Mouse (Mus musculus) neural tube, embryonic 14.5 days (tissue): ENCODE results near the gene Cyp2c39. TPM values are rescaled to one million over a fixed set of nuclear protein-coding genes. Genes with fewer than 3 reads are reported as not detected.
"Not testable (repeated sequence)": the region's sequence is repeated elsewhere in the genome, so short reads cannot be mapped to it uniquely, and the experiment has no call there.

Experiments used
- ATAC-seq: fragments of 200-750 bp; cut with Nextera tagmentation; 2 replicates; pipeline ENCODE4 v1.8.0; 2017; ENCODE audit warnings: low read depth, mild to moderate bottlenecking, moderate TSS enrichment, moderate library complexity
- H3K27ac ChIP-seq: fragments of 300-500 bp; sonication (generic); 2 replicates; pipeline ENCODE4 v1.5.1; 2014; ENCODE audit warnings: low read depth, mild to moderate bottlenecking, control low read depth, low read length, moderate library complexity, mixed read lengths
- H3K27me3 ChIP-seq: fragments of 300-500 bp; sonication (generic); 2 replicates; pipeline ENCODE4 v1.6.1; 2014; ENCODE audit warnings: low read length; ENCODE audit not compliant: control insufficient read depth, insufficient read depth
- H3K36me3 ChIP-seq: fragments of 300-500 bp; sonication (generic); 2 replicates; pipeline ENCODE4 v1.6.1; 2014; ENCODE audit warnings: low read length, mixed read lengths; ENCODE audit not compliant: control insufficient read depth, insufficient read depth
- H3K4me1 ChIP-seq: fragments of 300-500 bp; sonication (generic); 2 replicates; pipeline ENCODE4 v1.6.1; 2014; ENCODE audit warnings: low read length; ENCODE audit not compliant: control insufficient read depth, insufficient read depth
- H3K4me2 ChIP-seq: fragments of 300-500 bp; sonication (generic); 2 replicates; pipeline ENCODE4 v1.6.1; 2014; ENCODE audit warnings: mild to moderate bottlenecking, low read depth, low read length, control low read depth
- H3K4me3 ChIP-seq: fragments of 300-500 bp; sonication (generic); 2 replicates; pipeline ENCODE4 v1.5.1; 2014; ENCODE audit warnings: low read depth, low read length, control low read depth, mixed read lengths
- H3K9ac ChIP-seq: fragments of 300-500 bp; sonication (generic); replicated peaks from 2 replicates; pipeline ENCODE4 v1.6.1; 2014; ENCODE audit warnings: low read depth, mild to moderate bottlenecking, control low read depth, low read length, mixed read lengths
- H3K9me3 ChIP-seq: fragments of 300-500 bp; sonication (generic); 2 replicates; pipeline ENCODE4 v1.6.1; 2016; ENCODE audit warnings: low read length; ENCODE audit not compliant: control insufficient read depth
- WGBS: fragments of 180-500 bp; shearing (Covaris S2); extraction: QIAGEN DNeasy Blood & Tissue Kit; methylation state at CpG from one replicate; pipeline ENCODE4 v1.1.7; 2014; 5-methylcytosine and 5-hydroxymethylcytosine counted together
- polyA plus RNA-seq: library from polyadenylated mRNA; unstranded; fragments of >200 nt; fragmentation: Nextera tagmentation; extraction: Ambion mirVana; gene quantifications from 2 replicates; pipeline ENCODE4 v1.2.1, GENCODE M21; 2014

Cyp2c39 gene
- polyA plus RNA-seq = not detected in 2 replicates

GRCm38 (mm10) chr19:39510534-39510933 is at the start of gene Cyp2c39:
Gene Cyp2c39, plus strand, starts transcription at chr19:39510862.
- no peak for ATAC-seq
- H3K27me3 ChIP-seq = no peaks in the 10 kb centered on the region
- no peaks in the 10 kb centered on the region for H3K4me1 ChIP-seq
- 80% methylated on average over 4 of the region's 4 CpGs for WGBS
- no peak within 1 kb of the TSS for H3K4me2 ChIP-seq
- H3K4me3 ChIP-seq = no peak within 1 kb of the TSS
- no peak within 1 kb of the TSS for H3K9ac ChIP-seq
- no peaks in the 10 kb centered on the region for H3K36me3 ChIP-seq
- peaks cover 4% of the 10 kb centered on the region for H3K9me3 ChIP-seq
- H3K27ac ChIP-seq = no peak within 1 kb of the TSS

DNA sequence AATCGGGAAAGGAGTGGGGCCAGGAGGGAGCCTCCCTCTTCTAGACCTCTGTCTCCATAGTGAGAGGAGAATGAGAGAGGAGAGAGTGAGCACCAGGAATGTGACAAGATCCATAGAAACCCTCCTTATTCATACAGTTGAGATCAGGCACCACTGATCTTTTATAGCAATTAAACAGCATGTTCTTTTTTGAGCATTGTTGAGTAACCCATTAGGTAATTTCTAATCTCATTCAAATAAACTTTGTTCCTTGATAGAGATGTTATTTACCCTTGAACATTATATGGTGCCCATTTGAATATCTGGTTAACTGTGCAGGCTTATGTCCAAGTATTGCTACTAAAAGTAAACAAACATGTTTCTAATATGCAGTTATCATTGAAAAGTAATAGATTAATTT is 47.7 kb upstream of the Cyp2c39 start, which contains the start of gene Cyp2c38:
TSS of gene Cyp2c38 (minus strand) at position 135 of the 400 bp plus-strand sequence.
- Histone ChIP-seq H3K36me3 (no peaks in the 10 kb centered on the region), H3K4me3 (no peak within 1 kb of the TSS), H3K27me3 (no peaks in the 10 kb centered on the region), H3K9me3 (no peaks in the 10 kb centered on the region; the same call in 1 of the 2 replicates), H3K4me1 (no peaks in the 10 kb centered on the region), H3K9ac (no peak within 1 kb of the TSS), H3K27ac (no peak within 1 kb of the TSS), H3K4me2 (no peak within 1 kb of the TSS)
- ATAC-seq = no peak
- 84% methylated on average over 1 of the region's 1 CpGs for WGBS

DNA sequence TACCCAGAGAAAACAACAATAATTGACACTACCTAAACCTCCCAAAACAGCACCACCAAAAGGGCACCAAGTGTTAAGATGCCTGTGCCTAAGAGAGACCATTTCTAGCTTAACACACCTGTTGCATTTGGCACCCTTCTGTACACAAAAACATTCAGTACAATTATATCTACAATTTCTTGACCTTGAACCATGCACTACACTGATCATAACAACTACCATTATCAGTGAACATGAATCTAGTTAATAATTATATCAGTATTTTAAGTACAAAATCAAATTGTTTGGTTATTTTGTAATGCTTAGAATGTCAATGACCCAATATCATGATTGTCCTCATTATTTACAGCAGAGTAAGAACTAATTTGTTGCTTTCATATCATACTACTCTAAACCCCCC is 46.7 kb upstream of the Cyp2c39 start:
- H3K4me1 ChIP-seq = no peaks in the 10 kb centered on the region
- ATAC-seq = no peak
- no peaks in the 10 kb centered on the region for H3K36me3 ChIP-seq
- H3K27ac ChIP-seq = no peak overlapping the region
- H3K4me3 ChIP-seq = no peak overlapping the region
- no peak overlapping the region for H3K9ac ChIP-seq
- H3K4me2 ChIP-seq = no peak overlapping the region
- no peaks in the 10 kb centered on the region for H3K27me3 ChIP-seq
- no peaks in the 10 kb centered on the region for H3K9me3 ChIP-seq

DNA sequence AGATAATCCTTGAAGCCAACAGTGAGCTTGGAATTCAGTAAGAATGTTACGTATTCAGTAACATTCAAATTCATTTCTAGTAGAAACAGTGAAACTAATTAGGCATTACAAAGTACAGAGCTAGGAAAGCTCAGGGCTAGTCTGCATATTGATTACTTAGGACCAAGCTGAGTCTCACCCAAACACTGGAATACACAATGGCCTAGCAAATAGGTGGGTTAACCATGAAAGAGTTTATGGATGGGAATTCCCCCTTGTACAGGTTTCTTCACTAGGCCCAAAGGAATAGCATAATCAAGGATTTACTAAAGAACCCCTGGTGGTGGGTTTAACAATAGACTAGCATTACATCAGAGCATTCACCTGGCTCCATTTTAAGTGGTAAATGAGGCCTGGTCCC is 26.7 kb upstream of the Cyp2c39 start:
- not testable (repeated sequence) for H3K36me3 ChIP-seq, H3K4me3 ChIP-seq, H3K27me3 ChIP-seq, ATAC-seq, H3K9me3 ChIP-seq, H3K9ac ChIP-seq, H3K4me1 ChIP-seq, H3K4me2 ChIP-seq, H3K27ac ChIP-seq
- 92% methylated on average over 1 of the region's 1 CpGs for WGBS

DNA sequence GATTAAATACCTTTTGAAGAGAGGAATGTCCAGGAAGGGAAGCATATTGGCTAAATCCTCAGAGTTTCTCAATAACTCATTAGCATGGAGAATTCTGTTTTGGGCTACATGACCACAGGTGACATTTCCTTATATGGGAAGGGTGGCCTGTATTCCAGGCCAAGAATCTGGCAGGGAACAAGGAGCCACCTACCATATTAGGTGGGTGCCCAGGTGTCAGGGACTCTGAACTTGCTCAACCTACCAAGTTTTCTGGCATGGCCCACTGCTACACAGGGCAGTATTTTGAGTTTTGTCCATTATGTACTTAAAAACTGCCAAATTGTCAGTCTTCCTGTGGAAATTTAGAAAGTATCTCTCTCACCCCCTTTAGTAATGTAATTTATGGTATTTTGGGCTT is 4.3 kb upstream of the Cyp2c39 start:
- H3K27ac ChIP-seq = no peak overlapping the region
- no peaks in the 10 kb centered on the region for H3K4me1 ChIP-seq
- no peak overlapping the region for H3K4me3 ChIP-seq
- H3K27me3 ChIP-seq = no peaks in the 10 kb centered on the region
- H3K9ac ChIP-seq = no peak overlapping the region
- peaks cover 9% of the 10 kb centered on the region; the same call in 1 of the 2 replicates for H3K9me3 ChIP-seq
- H3K36me3 ChIP-seq = no peaks in the 10 kb centered on the region
- ATAC-seq = no peak
- H3K4me2 ChIP-seq = no peak overlapping the region

DNA sequence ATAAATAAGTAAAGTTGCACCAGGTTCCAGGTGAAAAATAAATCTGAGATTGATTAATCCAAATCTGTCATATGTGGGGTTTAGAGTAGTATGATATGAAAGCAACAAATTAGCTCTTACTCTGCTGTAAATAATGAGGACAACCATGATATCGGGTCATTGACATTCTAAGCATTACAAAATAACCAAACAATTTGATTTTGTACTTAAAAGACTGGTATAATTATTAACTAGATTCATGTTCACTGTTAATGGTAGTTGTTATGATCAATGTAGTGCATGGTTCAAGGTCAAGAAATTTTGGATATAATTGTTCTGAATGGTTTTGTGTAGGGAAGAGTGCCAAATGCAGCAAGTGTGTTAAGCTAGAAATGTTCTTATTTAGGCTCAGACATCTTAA is 1.1 kb upstream of the Cyp2c39 start:
- H3K27ac ChIP-seq = no peak overlapping the region
- H3K9ac ChIP-seq = no peak overlapping the region
- peaks cover 4% of the 10 kb centered on the region; the same call in 1 of the 2 replicates for H3K9me3 ChIP-seq
- 74% methylated on average over 1 of the region's 1 CpGs for WGBS
- no peak overlapping the region for H3K4me2 ChIP-seq
- no peaks in the 10 kb centered on the region for H3K27me3 ChIP-seq
- no peaks in the 10 kb centered on the region for H3K36me3 ChIP-seq
- no peak overlapping the region for H3K4me3 ChIP-seq
- ATAC-seq = no peak
- no peaks in the 10 kb centered on the region for H3K4me1 ChIP-seq

Other genes with a start within 250 kb of the Cyp2c39 start
- gene Cyp2c29, start 241.5 kb upstream of the Cyp2c39 start, polyA plus RNA-seq = not detected in 2 replicates
- not detected in 2 replicates for gene Cyp2c38, start 47.8 kb upstream of the Cyp2c39 start, polyA plus RNA-seq
- gene Cyp2c67, start 138.2 kb downstream of the Cyp2c39 start, polyA plus RNA-seq = not detected in 2 replicates
- gene Cyp2c68, start 230.2 kb downstream of the Cyp2c39 start, polyA plus RNA-seq = not detected in 2 replicates